8 mouse cellular contexts compared by ENCODE assay signal in genomic region chr7:122160037-122160436, GRCm38 (mm10). TPM values are rescaled to one million over a fixed set of nuclear protein-coding genes. Genes with fewer than 3 reads are reported as not detected.
DNase-seq lines count a peak whose midpoint lies in the region; ATAC-seq and TF ChIP-seq lines count a peak whose summit lies in the region.

No protein-coding gene starts in this region.

- peaks cover 40% of the 10 kb centered on the region for H3K4me1 ChIP-seq in kidney, embryonic 15.5 days
- peaks cover 38% of the 10 kb centered on the region for H3K4me1 ChIP-seq in embryonic facial prominence, embryonic 10.5 days
- peaks cover 17% of the 10 kb centered on the region for H3K4me1 ChIP-seq in limb, embryonic 11.5 days (ENCODE audit: control insufficient read depth, insufficient read depth, low read length)
- H3K4me1 ChIP-seq in small intestine, adult 2 months (ENCODE audit: control insufficient read depth, insufficient read depth, insufficient read length, low read length), result peaks cover 11% of the 10 kb centered on the region; the same call in 1 of the 2 replicates

- peak overlapping the region; percentile 77 for H3K9ac ChIP-seq in kidney, embryonic 15.5 days
- peak overlapping the region; percentile 84 for H3K9ac ChIP-seq in limb, embryonic 11.5 days (ENCODE audit: low read length)

- no peaks in the 10 kb centered on the region for H3K27me3 ChIP-seq in kidney, embryonic 15.5 days
- no peaks in the 10 kb centered on the region for H3K27me3 ChIP-seq in embryonic facial prominence, embryonic 10.5 days (replicated peaks; ENCODE audit: low read depth, poor library complexity, severe bottlenecking)
- H3K27me3 ChIP-seq in limb, embryonic 11.5 days (ENCODE audit: control insufficient read depth, insufficient read depth, low read length), result no peaks in the 10 kb centered on the region
- H3K27me3 ChIP-seq in small intestine, adult 2 months (ENCODE audit: control insufficient read depth, insufficient read depth, low read length), result no peaks in the 10 kb centered on the region

- no peak for ATAC-seq in kidney, embryonic 15.5 days (replicated peaks; ENCODE audit: low FRiP score)
- ATAC-seq in limb, embryonic 11.5 days (ENCODE audit: insufficient number of reproducible peaks, low FRiP score, low TSS enrichment, low read depth), result no peak

- peaks cover 38% of the 10 kb centered on the region for H3K36me3 ChIP-seq in kidney, embryonic 15.5 days
- H3K36me3 ChIP-seq in embryonic facial prominence, embryonic 10.5 days (replicated peaks), result peaks cover 47% of the 10 kb centered on the region
- peaks cover 15% of the 10 kb centered on the region for H3K36me3 ChIP-seq in limb, embryonic 11.5 days (ENCODE audit: control insufficient read depth, insufficient read depth, low read length)
- peaks cover 4% of the 10 kb centered on the region for H3K36me3 ChIP-seq in small intestine, adult 2 months (ENCODE audit: control insufficient read depth, insufficient read depth, low read length)

- peak overlapping the region; percentile 96 for H3K27ac ChIP-seq in kidney, embryonic 15.5 days
- peak overlapping the region; percentile 94 for H3K27ac ChIP-seq in embryonic facial prominence, embryonic 10.5 days (replicated peaks)
- H3K27ac ChIP-seq in limb, embryonic 11.5 days (replicated peaks; ENCODE audit: low read depth, low read length), result peak overlapping the region; percentile 88
- H3K27ac ChIP-seq in small intestine, adult 2 months (ENCODE audit: insufficient read depth, low read depth, low read length), result no peak overlapping the region

- DNase-seq in kidney, postnatal 14 days, result no peak
- DNase-seq in embryonic facial prominence, embryonic 10.5 days (ENCODE audit: low spot score), result peak; percentile 57
- DNase-seq in limb, embryonic 11.5 days (ENCODE audit: low spot score), result peak; percentile 53
- no peak for DNase-seq in spleen, postnatal 4 days (ENCODE audit: low spot score in 2 of 2)
- no peak for DNase-seq in right cerebral cortex, adult 18-20 months
- DNase-seq in cerebellum, adult 11-12 months, result no peak

- H3K4me3 ChIP-seq in kidney, embryonic 15.5 days (replicated peaks), result peak overlapping the region; percentile 78
- H3K4me3 ChIP-seq in embryonic facial prominence, embryonic 10.5 days, result peak overlapping the region; percentile 74
- H3K4me3 ChIP-seq in limb, embryonic 11.5 days (ENCODE audit: low read depth, low read length), result peak overlapping the region; percentile 84
- H3K4me3 ChIP-seq in small intestine, adult 2 months (ENCODE audit: low read depth, low read length), result peak overlapping the region; percentile 90

- no peak for TF ChIP-seq CTCF in small intestine, adult 2 months (IDR thresholded peaks at IDR 0.05; ENCODE audit: extremely low read depth, insufficient read length, insufficient replicate concordance, low read depth, low read length)

- peak overlapping the region; percentile 83 for H3K4me2 ChIP-seq in kidney, embryonic 15.5 days
- H3K4me2 ChIP-seq in limb, embryonic 11.5 days (ENCODE audit: low read depth, severe bottlenecking), result peak overlapping the region; percentile 86

- WGBS in kidney, embryonic 15.5 days, result 0% methylated on average over 12 of the region's 12 CpGs
- WGBS in embryonic facial prominence, embryonic 10.5 days, result under 1% methylated on average over 12 of the region's 12 CpGs
- WGBS in limb, embryonic 11.5 days, result 0% methylated on average over 12 of the region's 12 CpGs
- WGBS in small intestine, adult 2 months, result 2% methylated on average over 12 of the region's 12 CpGs

- no peaks in the 10 kb centered on the region for H3K9me3 ChIP-seq in kidney, embryonic 15.5 days (replicated peaks)
- no peaks in the 10 kb centered on the region for H3K9me3 ChIP-seq in embryonic facial prominence, embryonic 10.5 days
- no peaks in the 10 kb centered on the region for H3K9me3 ChIP-seq in limb, embryonic 11.5 days (ENCODE audit: control insufficient read depth, low read length)

- TF ChIP-seq POLR2A in small intestine, adult 2 months (IDR thresholded peaks at IDR 0.05; ENCODE audit: low read depth, low read length), result no peak

RNA-seq across cellular contexts. Expression of gene Plk1, which starts 0.8 kb away (rescaled TPM):
- polyA plus RNA-seq in kidney, embryonic 15.5 days (2015; fragmentation: Nextera tagmentation; extraction: Ambion mirVana), result 147 and 150 TPM in 2 replicates
- polyA plus RNA-seq in embryonic facial prominence, embryonic 10.5 days (2016; fragmentation: Nextera tagmentation; extraction: Ambion mirVana), result 230 and 244 TPM in 2 replicates
- 155 and 161 TPM in 2 replicates for polyA plus RNA-seq in limb, embryonic 11.5 days (2014; fragmentation: Nextera tagmentation; extraction: Ambion mirVana)
- polyA plus RNA-seq in small intestine, adult 2 months (2012; rRNA removed), result 9.0 and 21.2 TPM in 2 replicates

RNA-seq across cellular contexts. Expression of gene Ern2, which starts 26.0 kb away (rescaled TPM):
- polyA plus RNA-seq in kidney, embryonic 15.5 days (2015; fragmentation: Nextera tagmentation; extraction: Ambion mirVana), result 0.89 TPM in 1 of 2 replicates, not detected in the other
- polyA plus RNA-seq in embryonic facial prominence, embryonic 10.5 days (2016; fragmentation: Nextera tagmentation; extraction: Ambion mirVana), result 0.05 TPM in 2 replicates
- not detected in 2 replicates for polyA plus RNA-seq in limb, embryonic 11.5 days (2014; fragmentation: Nextera tagmentation; extraction: Ambion mirVana)
- polyA plus RNA-seq in small intestine, adult 2 months (2012; rRNA removed), result 23.1 and 23.5 TPM in 2 replicates

RNA-seq across cellular contexts. Expression of gene Dctn5, which starts 27.2 kb away (rescaled TPM):
- 112 and 118 TPM in 2 replicates for polyA plus RNA-seq in kidney, embryonic 15.5 days (2015; fragmentation: Nextera tagmentation; extraction: Ambion mirVana)
- 117 and 120 TPM in 2 replicates for polyA plus RNA-seq in embryonic facial prominence, embryonic 10.5 days (2016; fragmentation: Nextera tagmentation; extraction: Ambion mirVana)
- polyA plus RNA-seq in limb, embryonic 11.5 days (2014; fragmentation: Nextera tagmentation; extraction: Ambion mirVana), result 118 and 122 TPM in 2 replicates
- polyA plus RNA-seq in small intestine, adult 2 months (2012; rRNA removed), result 37.2 and 54.3 TPM in 2 replicates

RNA-seq across cellular contexts. Expression of gene Palb2, which starts 27.3 kb away (rescaled TPM):
- 18.5 and 20.5 TPM in 2 replicates for polyA plus RNA-seq in kidney, embryonic 15.5 days (2015; fragmentation: Nextera tagmentation; extraction: Ambion mirVana)
- 25.6 and 27.0 TPM in 2 replicates for polyA plus RNA-seq in embryonic facial prominence, embryonic 10.5 days (2016; fragmentation: Nextera tagmentation; extraction: Ambion mirVana)
- 24.9 and 25.0 TPM in 2 replicates for polyA plus RNA-seq in limb, embryonic 11.5 days (2014; fragmentation: Nextera tagmentation; extraction: Ambion mirVana)
- 0.72 and 1.0 TPM in 2 replicates for polyA plus RNA-seq in small intestine, adult 2 months (2012; rRNA removed)

RNA-seq across cellular contexts. Expression of gene Ndufab1, which starts 58.4 kb away (rescaled TPM):
- polyA plus RNA-seq in kidney, embryonic 15.5 days (2015; fragmentation: Nextera tagmentation; extraction: Ambion mirVana), result 703 and 789 TPM in 2 replicates
- 763 and 789 TPM in 2 replicates for polyA plus RNA-seq in embryonic facial prominence, embryonic 10.5 days (2016; fragmentation: Nextera tagmentation; extraction: Ambion mirVana)
- polyA plus RNA-seq in limb, embryonic 11.5 days (2014; fragmentation: Nextera tagmentation; extraction: Ambion mirVana), result 661 and 703 TPM in 2 replicates
- polyA plus RNA-seq in small intestine, adult 2 months (2012; rRNA removed), result 395 and 1,026 TPM in 2 replicates

Comparison
In these comparisons a context has a peak if more than half of its experiments do, and no peak if none do; other contexts are left out.
1. DNase-seq: peak in embryonic facial prominence, embryonic 10.5 days (single experiment) and limb, embryonic 11.5 days (single experiment); none in kidney, postnatal 14 days (single experiment), spleen, postnatal 4 days (0 of 2), right cerebral cortex, adult 18-20 months (single experiment) and cerebellum, adult 11-12 months (single experiment).
2. RNA of gene Ern2, which starts 26.0 kb away (polyA plus RNA-seq): 23.1 to 23.5 TPM in small intestine, adult 2 months; 0.05 TPM in embryonic facial prominence, embryonic 10.5 days, 0.89 TPM in kidney, embryonic 15.5 days and not detected in limb, embryonic 11.5 days; every median in the first group is over 10 times any median in the second.
3. Peak in every context shown above with its lines, with median percentiles within 50 percentile points of each other: H3K4me3 ChIP-seq.